Mouse (Mus musculus) embryonic stem cell, embryonic (primary cell): Measurements from ENCODE around the gene Spns3.

ENCODE experiments used
- CTCF ChIA-PET, 4 experiments: fragments of 300-600 bp in 2 of 4; fragments of 350-600 bp in 2 of 4; sonication (Branson Sonifier 250); formaldehyde crosslinking; loops; one replicate each; lab custom pipeline; 2022; ENCODE audit warnings: inconsistent platforms in 2 of 4; lab: Charles Lee
- POLR2A ChIA-PET, 4 experiments: fragments of 300-600 bp in 2 of 4; fragments of 350-600 bp in 2 of 4; sonication (Branson Sonifier 250); formaldehyde crosslinking; loops; one replicate each; lab custom pipeline; 2022; ENCODE audit warnings: antibody characterized with exemption in 4 of 4, inconsistent platforms in 1 of 4; lab: Charles Lee

The Spns3 gene

GRCm38 (mm10) chr11:72504016-72504797, 46.1 kb downstream of the Spns3 start:
- CTCF ChIA-PET, result interaction anchor here in 1 of 4 experiments (0.5 kb wide), 1 partner anchor 481 kb away, joined by 10 read pairs; no protein-coding TSS in a partner anchor
- POLR2A ChIA-PET, result interaction anchor here in 1 of 4 experiments (0.6 kb wide), 1 partner anchor 105 kb away, joined by 3 read pairs; no protein-coding TSS in a partner anchor

- ChIA-PET CTCF (interaction anchor here in 2 of 4 experiments (0.6 to 1.7 kb wide), 2 partner anchors 14 to 72 kb away, joined by 4 to 5 read pairs; partner anchors contain the start of gene Spns2 (in 1 of the 2)), POLR2A (interaction anchor here in 2 of 4 experiments (1.1 kb wide), 2 partner anchors 14 to 59 kb away, joined by 3 read pairs; partner anchors contain the start of gene Spns2 (in 1 of the 2))
Observed at GRCm38 (mm10) chr11:72503501-72503921, 46.8 kb downstream of the Spns3 start.

GRCm38 (mm10) chr11:72502236-72502635, 48.1 kb downstream of the Spns3 start:
- POLR2A ChIA-PET, result interaction anchor here in 3 of 4 experiments (0.6 to 1.6 kb wide), 6 partner anchors 11 to 117 kb away, joined by 3 to 5 read pairs (median 3); partner anchors contain the start of gene Spns2 (in 1 of the 3)
- CTCF ChIA-PET, result interaction anchor here in 1 of 4 experiments (0.5 to 1.7 kb wide), 2 partner anchors 13 to 1887 kb away, joined by 3 to 4 read pairs; partner anchors contain the start of gene Spns2

- ChIA-PET CTCF (interaction anchor here in 1 of 4 experiments (1.2 kb wide), 1 partner anchor 12 kb away, joined by 3 read pairs; the partner anchor contains the start of gene Spns2), POLR2A (interaction anchor here in 1 of 4 experiments (1.4 to 1.6 kb wide), 2 partner anchors 14 to 60 kb away, joined by 3 to 5 read pairs; no protein-coding TSS in a partner anchor)
Observed at GRCm38 (mm10) chr11:72501426-72502002, 48.8 kb downstream of the Spns3 start.

GRCm38 (mm10) chr11:72500139-72500538, 50.2 kb downstream of the Spns3 start:
- CTCF ChIA-PET, result interaction anchor here in 1 of 4 experiments (0.7 kb wide), 1 partner anchor 738 kb away, joined by 3 read pairs; no protein-coding TSS in a partner anchor
- POLR2A ChIA-PET, result interaction anchor here in 1 of 4 experiments (0.9 kb wide), 1 partner anchor 11 kb away, joined by 5 read pairs; no protein-coding TSS in a partner anchor

GRCm38 (mm10) chr11:72497367-72497766, 52.9 kb downstream of the Spns3 start:
- POLR2A ChIA-PET, result interaction anchor here in 1 of 4 experiments (1.1 to 2.8 kb wide), 4 partner anchors 12 to 220 kb away, joined by 3 to 8 read pairs (median 3); no protein-coding TSS in a partner anchor
- CTCF ChIA-PET, result interaction anchor here in 2 of 4 experiments (0.6 kb wide), 2 partner anchors 149 to 649 kb away, joined by 3 to 4 read pairs; no protein-coding TSS in a partner anchor

GRCm38 (mm10) chr11:72496775-72497174, 53.5 kb downstream of the Spns3 start:
- ChIA-PET CTCF (interaction anchor here in 2 of 4 experiments (0.6 kb wide), 2 partner anchors 148 to 649 kb away, joined by 3 to 4 read pairs; no protein-coding TSS in a partner anchor), POLR2A (interaction anchor here in 1 of 4 experiments (1.1 kb wide), 1 partner anchor 15 kb away, joined by 3 read pairs; no protein-coding TSS in a partner anchor)

GRCm38 (mm10) chr11:72496066-72496465, 54.2 kb downstream of the Spns3 start:
- POLR2A ChIA-PET, result interaction anchor here in 1 of 4 experiments (0.9 kb wide), 1 partner anchor 152 kb away, joined by 3 read pairs; no protein-coding TSS in a partner anchor
- CTCF ChIA-PET, result interaction anchor here in 1 of 4 experiments (0.7 kb wide), 1 partner anchor 556 kb away, joined by 4 read pairs; no protein-coding TSS in a partner anchor

- ChIA-PET CTCF (no interaction called here), POLR2A (no interaction called here)
Observed at GRCm38 (mm10) chr11:72494046-72494988, 56.0 kb downstream of the Spns3 start.

- ChIA-PET POLR2A (interaction anchor here in 1 of 4 experiments (0.6 to 1.3 kb wide), 3 partner anchors 37 to 893 kb away, joined by 3 to 5 read pairs (median 5); no protein-coding TSS in a partner anchor), CTCF (interaction anchor here in 1 of 4 experiments (0.6 kb wide), 1 partner anchor 17 kb away, joined by 7 read pairs; no protein-coding TSS in a partner anchor)
Observed at GRCm38 (mm10) chr11:72491130-72491960, 59.0 kb downstream of the Spns3 start.

GRCm38 (mm10) chr11:72489881-72490301, 60.4 kb downstream of the Spns3 start, which contains the start of gene Spns2:
TSS of gene Spns2 (minus strand) at chr11:72489904.
- POLR2A ChIA-PET, result interaction anchor here (0.5 to 2.0 kb wide), 23 partner anchors 8 to 648 kb away, joined by 3 to 8 read pairs (median 4); partner anchors contain the start of gene Haspin (in 1 of the 4)
- CTCF ChIA-PET, result interaction anchor here (0.6 to 2.0 kb wide), 25 partner anchors 9 to 224 kb away, joined by 3 to 9 read pairs (median 4); no protein-coding TSS in a partner anchor

GRCm38 (mm10) chr11:72489397-72489796, 60.9 kb downstream of the Spns3 start:
- POLR2A ChIA-PET, result interaction anchor here (0.5 to 2.0 kb wide), 26 partner anchors 9 to 895 kb away, joined by 3 to 8 read pairs (median 4); partner anchors contain the start of gene Ube2g1 (in 1 of the 4)
- CTCF ChIA-PET, result interaction anchor here (0.6 to 2.0 kb wide), 27 partner anchors 9 to 430 kb away, joined by 3 to 9 read pairs (median 3); no protein-coding TSS in a partner anchor

GRCm38 (mm10) chr11:72488753-72489271, 61.5 kb downstream of the Spns3 start:
- ChIA-PET CTCF (interaction anchor here (0.6 to 2.0 kb wide), 14 partner anchors 14 to 465 kb away, joined by 3 to 9 read pairs (median 4); no protein-coding TSS in a partner anchor), POLR2A (interaction anchor here in 3 of 4 experiments (0.6 to 2.0 kb wide), 20 partner anchors 10 to 895 kb away, joined by 3 to 8 read pairs (median 4); partner anchors contain the start of gene Ube2g1 (in 1 of the 3))

GRCm38 (mm10) chr11:72487739-72488138, 62.6 kb downstream of the Spns3 start:
- ChIA-PET CTCF (no interaction called here), POLR2A (interaction anchor here in 1 of 4 experiments (0.9 to 2.5 kb wide), 4 partner anchors 9 to 108 kb away, joined by 3 to 6 read pairs (median 4); no protein-coding TSS in a partner anchor)

GRCm38 (mm10) chr11:72487171-72487570, 63.1 kb downstream of the Spns3 start:
- CTCF ChIA-PET, result no interaction called here

More at GRCm38 (mm10) chr11:72487171-72487570, 63.1 kb downstream of the Spns3 start:
- POLR2A ChIA-PET, result interaction anchor here in 1 of 4 experiments (2.5 kb wide), 1 partner anchor 35 kb away, joined by 6 read pairs; no protein-coding TSS in a partner anchor
